Mouse (Mus musculus) embryonic fibroblast, embryonic 13.5 days (primary cell): ENCODE measurements at regions not wholly inside any gene's neighbourhood (a gene's known extent, or its start where the extent isn't known, plus 50 kb on each side); places are given as distances from the start of the nearest gene placed in this dataset.

Source experiments
- CTCF ChIP-seq: IDR thresholded peaks from 2 replicates; pipeline ENCODE4 v1.5.1; 2011; ENCODE audit warnings: mild to moderate bottlenecking, control low read depth, low read length, moderate library complexity, borderline replicate concordance; ENCODE audit not compliant: insufficient read depth
- POLR2A ChIP-seq: IDR thresholded peaks from 2 replicates; pipeline ENCODE4 v1.6.1; 2011; ENCODE audit warnings: low read depth, mild to moderate bottlenecking, control low read depth, low read length, moderate library complexity

- TF ChIP-seq POLR2A (no peak), CTCF (no peak)
Measured at GRCm38 (mm10) chr17:16101548-16101947, 270.7 kb upstream of the Rgmb start.
